Mouse (Mus musculus) T-helper 17 cell (primary cell): ENCODE results near the gene Slc1a4.

ENCODE experiments used
- in situ Hi-C, 2 experiments: fragments of 300-600 bp; cut with MboI, MseI; formaldehyde crosslinking; loops; 1 replicate in 1 of 2; 2 replicates in 1 of 2; pipeline ENCODE4 v1.15.1; 2025; ENCODE audit warnings: high pct_unique_total_duplicates in 2 of 2

The Slc1a4 gene

GRCm38 (mm10) chr11:20332561-20333514 lies at the start of gene Slc1a4:
Gene Slc1a4 (minus strand): TSS chr11:20332713.
- in situ Hi-C loops: loop anchor here in 1 of 2 experiments (10.0 kb wide), 1 partner anchor 408 kb away; the partner anchor contains the start of gene Spred2

- in situ Hi-C loops: loop anchor here in 1 of 2 experiments (10.0 kb wide), 1 partner anchor 1395 kb away; no protein-coding TSS in a partner anchor
Observed at GRCm38 (mm10) chr11:20380106-20380505, 47.6 kb upstream of the Slc1a4 start.

GRCm38 (mm10) chr11:20376642-20377041 lies 44.1 kb upstream of the Slc1a4 start:
- in situ Hi-C loops: no loop called here

- in situ Hi-C loops: no loop called here
Observed at GRCm38 (mm10) chr11:20372616-20373211, 40.2 kb upstream of the Slc1a4 start.

GRCm38 (mm10) chr11:20370486-20370885 lies 38.0 kb upstream of the Slc1a4 start:
- in situ Hi-C loops: no loop called here

- in situ Hi-C loops: loop anchor here in 1 of 2 experiments (5.0 kb wide), 1 partner anchor 74 kb away; no protein-coding TSS in a partner anchor
Observed at GRCm38 (mm10) chr11:20366456-20366855, 33.9 kb upstream of the Slc1a4 start.

GRCm38 (mm10) chr11:20361354-20361753 lies 28.8 kb upstream of the Slc1a4 start:
- in situ Hi-C loops: no loop called here

- in situ Hi-C loops: loop anchor here in 1 of 2 experiments (10.0 kb wide), 1 partner anchor 1293 kb away; no protein-coding TSS in a partner anchor
Observed at GRCm38 (mm10) chr11:20357684-20358447, 25.4 kb upstream of the Slc1a4 start.

- in situ Hi-C loops: no loop called here
Observed at GRCm38 (mm10) chr11:20348466-20348865, 16.0 kb upstream of the Slc1a4 start.

GRCm38 (mm10) chr11:20347548-20347947 lies 15.0 kb upstream of the Slc1a4 start:
- in situ Hi-C loops: no loop called here

GRCm38 (mm10) chr11:20346369-20346768 lies 13.9 kb upstream of the Slc1a4 start:
- in situ Hi-C loops: no loop called here

- in situ Hi-C loops: no loop called here
Observed at GRCm38 (mm10) chr11:20343952-20344351, 11.4 kb upstream of the Slc1a4 start.

- in situ Hi-C loops: no loop called here
Observed at GRCm38 (mm10) chr11:20341598-20341997, 9.1 kb upstream of the Slc1a4 start.

- in situ Hi-C loops: loop anchor here in 1 of 2 experiments (10.0 kb wide), 1 partner anchor 414 kb away; the partner anchor contains the start of gene Spred2
Observed at GRCm38 (mm10) chr11:20338703-20339102, 6.2 kb upstream of the Slc1a4 start.

- in situ Hi-C loops: loop anchor here in 1 of 2 experiments (10.0 kb wide), 1 partner anchor 410 kb away; the partner anchor contains the start of gene Spred2
Observed at GRCm38 (mm10) chr11:20334301-20334700, 1.8 kb upstream of the Slc1a4 start.

- in situ Hi-C loops: loop anchor here in 1 of 2 experiments (10.0 kb wide), 1 partner anchor 407 kb away; the partner anchor contains the start of gene Spred2
Observed at GRCm38 (mm10) chr11:20331690-20332537, 599 bp downstream of the Slc1a4 start.

GRCm38 (mm10) chr11:20331027-20331689 lies 1.4 kb downstream of the Slc1a4 start:
- in situ Hi-C loops: loop anchor here in 1 of 2 experiments (10.0 kb wide), 1 partner anchor 406 kb away; the partner anchor contains the start of gene Spred2

- in situ Hi-C loops: loop anchor here in 1 of 2 experiments (10.0 kb wide), 1 partner anchor 405 kb away; the partner anchor contains the start of gene Spred2
Observed at GRCm38 (mm10) chr11:20329711-20330110, 2.8 kb downstream of the Slc1a4 start.

GRCm38 (mm10) chr11:20328771-20329170 lies 3.7 kb downstream of the Slc1a4 start:
- in situ Hi-C loops: no loop called here
